Mouse (Mus musculus) megakaryocyte, embryonic 14.5 days (primary cell): ENCODE results near the gene Mtus2.

Experiments
- FLI1 ChIP-seq: IDR thresholded peaks from 2 replicates; pipeline ENCODE4 v1.6.1; 2012; ENCODE audit warnings: low read length, inconsistent platforms, mixed read lengths
- GATA1 ChIP-seq: IDR thresholded peaks from 3 replicates; pipeline ENCODE4 v1.6.1; 2012; ENCODE audit warnings: mixed read lengths, low read length, inconsistent platforms, borderline replicate concordance

DNA sequence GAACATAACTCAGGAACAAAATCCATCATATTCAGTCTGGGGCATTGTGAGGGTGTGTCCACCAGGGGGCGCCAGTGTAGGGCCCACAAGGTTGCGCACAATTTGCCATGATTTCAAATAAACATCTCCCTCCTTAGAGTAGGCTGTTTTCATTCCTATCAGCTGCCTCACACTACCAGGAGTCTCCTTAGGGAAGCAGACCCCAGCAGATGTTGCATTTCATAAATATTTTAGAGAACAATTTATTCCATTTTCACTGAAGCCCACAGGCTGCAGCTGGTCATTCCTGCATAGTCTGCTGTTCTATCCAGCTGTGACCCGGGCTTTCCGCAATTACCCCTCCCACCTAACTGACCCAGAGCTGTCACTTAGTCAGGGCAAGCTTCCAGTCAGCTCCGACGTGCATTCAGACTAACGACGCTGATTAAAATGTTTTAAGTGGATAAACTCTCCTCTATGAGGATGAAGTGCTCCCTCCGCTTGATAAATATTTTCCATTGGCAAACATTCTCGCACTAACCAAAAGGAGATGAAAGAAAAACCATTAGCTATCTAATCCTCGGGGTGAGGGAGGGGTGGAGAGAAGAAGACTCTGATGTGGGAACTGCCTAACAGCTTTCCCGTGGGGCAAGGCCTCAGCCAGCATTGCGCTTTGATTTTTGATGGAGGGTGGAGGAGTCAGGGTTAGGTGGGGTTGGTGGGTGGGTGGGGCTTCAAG is 223.6 kb downstream of the Mtus2 start:
- TF ChIP-seq FLI1 (no peak), GATA1 (no peak)
